Mouse (Mus musculus) midbrain, embryonic 13.5 days (tissue): Measurements from ENCODE around the gene Pfn3. TPM values are rescaled to one million over a fixed set of nuclear protein-coding genes. Genes with fewer than 3 reads are reported as not detected.

Source experiments
- ATAC-seq: fragments of 200-750 bp; cut with Nextera tagmentation; 2 replicates; pipeline ENCODE4 v1.8.0; 2017; ENCODE audit warnings: mild to moderate bottlenecking, moderate TSS enrichment, moderate library complexity
- H3K27ac ChIP-seq: fragments of 300-500 bp; sonication (generic); 2 replicates; pipeline ENCODE4 v1.5.1; 2015; ENCODE audit warnings: inconsistent platforms, mild to moderate bottlenecking, moderate library complexity
- H3K27me3 ChIP-seq: fragments of 300-500 bp; sonication (generic); 2 replicates; pipeline ENCODE4 v1.6.1; 2015; ENCODE audit warnings: mild to moderate bottlenecking, inconsistent platforms
- H3K36me3 ChIP-seq: fragments of 300-500 bp; sonication (generic); 2 replicates; pipeline ENCODE4 v1.6.1; 2015; ENCODE audit warnings: mild to moderate bottlenecking, inconsistent platforms
- H3K4me1 ChIP-seq: fragments of 300-500 bp; sonication (generic); replicated peaks from 2 replicates; pipeline ENCODE4 v1.6.1; 2015; ENCODE audit warnings: inconsistent platforms
- H3K4me2 ChIP-seq: fragments of 300-500 bp; sonication (generic); replicated peaks from 2 replicates; pipeline ENCODE4 v1.6.1; 2015; ENCODE audit warnings: moderate library complexity, mild to moderate bottlenecking, inconsistent platforms
- H3K4me3 ChIP-seq: fragments of 300-500 bp; sonication (generic); replicated peaks from 2 replicates; pipeline ENCODE4 v1.5.1; 2015; ENCODE audit warnings: mild to moderate bottlenecking, inconsistent platforms
- H3K9ac ChIP-seq: fragments of 300-500 bp; sonication (generic); replicated peaks from 2 replicates; pipeline ENCODE4 v1.6.1; 2015; ENCODE audit warnings: mild to moderate bottlenecking, inconsistent platforms
- H3K9me3 ChIP-seq: fragments of 300-500 bp; sonication (generic); 2 replicates; pipeline ENCODE4 v1.6.1; 2016; ENCODE audit warnings: mild to moderate bottlenecking, inconsistent platforms
- WGBS: fragments of 180-500 bp; shearing (Covaris S2); methylation state at CpG from one replicate; pipeline ENCODE4 v1.1.7; 2015; 5-methylcytosine and 5-hydroxymethylcytosine counted together
- polyA plus RNA-seq: library from polyadenylated mRNA; unstranded; fragments of >200 nt; fragmentation: Nextera tagmentation; extraction: Ambion mirVana; gene quantifications from 2 replicates; pipeline ENCODE4 v1.2.1, GENCODE M21; 2015

Gene Pfn3
- polyA plus RNA-seq: not detected in 2 replicates

DNA sequence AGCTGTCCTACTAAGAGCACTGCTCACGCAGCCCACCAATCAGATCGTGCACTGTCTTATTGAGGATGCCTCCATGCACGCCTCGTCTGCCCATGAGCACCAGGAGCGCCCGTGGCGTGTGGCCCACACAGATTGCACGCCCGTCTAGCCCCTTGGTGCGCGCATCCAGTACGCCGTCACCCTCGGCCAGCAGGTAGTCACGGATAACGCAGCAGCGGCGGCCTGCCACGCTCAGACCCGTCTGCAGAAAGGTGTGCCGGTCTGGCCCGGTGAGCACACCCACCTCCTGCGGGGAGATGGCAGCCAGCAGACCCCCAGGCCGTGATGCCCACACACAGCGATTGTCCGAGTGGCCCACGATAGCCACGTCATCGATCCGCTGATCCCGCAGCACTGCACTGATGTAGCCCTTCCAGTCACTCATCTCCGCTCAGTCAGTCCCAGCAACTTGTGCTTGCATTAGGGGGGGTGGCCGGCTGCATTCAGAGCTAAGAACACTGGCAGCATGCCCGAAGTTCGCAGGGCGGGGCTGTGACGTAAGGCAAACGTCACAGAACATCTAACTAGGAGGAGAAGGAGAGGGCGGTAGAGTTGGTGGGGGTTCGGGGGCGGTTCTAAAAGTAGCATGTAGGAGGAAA is at the start of gene Pfn3:
Gene Pfn3 (minus strand): TSS at position 490 of the 638 bp plus-strand sequence.
- Histone ChIP-seq H3K4me1 (peaks cover 13% of the 10 kb centered on the region), H3K9ac (peak within 1 kb of the TSS; percentile 66), H3K4me2 (peak within 1 kb of the TSS; percentile 61), H3K36me3 (no peaks in the 10 kb centered on the region), H3K27me3 (peaks cover 49% of the 10 kb centered on the region), H3K27ac (no peak within 1 kb of the TSS), H3K9me3 (no peaks in the 10 kb centered on the region), H3K4me3 (peak within 1 kb of the TSS; percentile 41)
- WGBS: 7% methylated on average over 41 of the region's 41 CpGs
- ATAC-seq: peak; percentile 71

GRCm38 (mm10) chr13:55464027-55464884 is 49.2 kb upstream of the Pfn3 start, which contains the start of gene Prr7:
TSS of gene Prr7 (plus strand) at chr13:55464267.
- Histone ChIP-seq H3K27me3 (no peaks in the 10 kb centered on the region), H3K9ac (peak within 1 kb of the TSS; percentile 92), H3K9me3 (no peaks in the 10 kb centered on the region), H3K4me3 (peak within 1 kb of the TSS; percentile 60), H3K4me1 (peaks cover 58% of the 10 kb centered on the region), H3K4me2 (peak within 1 kb of the TSS; percentile 86), H3K27ac (peak within 1 kb of the TSS; percentile 99), H3K36me3 (peaks cover 27% of the 10 kb centered on the region)
- ATAC-seq: peak; percentile 86
- WGBS: under 1% methylated on average over 84 of the region's 84 CpGs

DNA sequence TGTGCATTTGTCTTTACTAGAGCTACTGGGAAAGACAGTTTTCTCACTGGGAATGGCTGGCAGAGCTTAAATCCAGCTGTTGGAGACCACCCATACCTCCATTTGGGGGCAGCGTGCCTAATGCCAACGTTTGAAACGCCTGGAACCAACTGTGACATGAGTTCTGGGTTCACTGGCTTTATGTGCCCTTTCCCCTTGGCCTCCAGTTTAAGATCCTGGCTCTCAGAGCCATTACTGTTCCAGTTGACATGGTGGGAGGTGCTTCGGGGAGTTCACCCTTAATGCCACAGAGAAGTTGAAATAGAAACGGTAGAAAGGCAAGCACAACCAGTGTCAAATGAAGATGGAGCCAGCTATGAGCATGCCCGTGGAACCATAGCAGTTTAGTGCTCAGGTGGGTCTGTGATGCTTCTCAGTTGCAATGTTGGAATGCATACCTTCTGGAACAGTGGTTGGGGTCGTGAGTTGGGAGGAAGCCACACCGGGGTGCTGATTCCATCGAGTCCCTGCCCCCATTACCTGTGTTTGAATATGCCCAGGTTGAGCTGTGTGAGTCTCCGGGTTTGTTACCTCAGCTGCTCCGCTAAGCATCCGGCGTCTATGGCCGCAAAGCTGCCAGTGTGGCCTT is 48.5 kb upstream of the Pfn3 start:
- H3K9me3 ChIP-seq: no peaks in the 10 kb centered on the region
- H3K36me3 ChIP-seq: peaks cover 34% of the 10 kb centered on the region
- H3K4me3 ChIP-seq: peak overlapping the region; percentile 60
- peak overlapping the region; percentile 99 for H3K27ac ChIP-seq
- H3K27me3 ChIP-seq: no peaks in the 10 kb centered on the region
- ATAC-seq: no peak; the same call in 1 of the 2 replicates
- peak overlapping the region; percentile 92 for H3K9ac ChIP-seq
- peaks cover 51% of the 10 kb centered on the region for H3K4me1 ChIP-seq
- peak overlapping the region; percentile 86 for H3K4me2 ChIP-seq
- WGBS: 7% methylated on average over 14 of the region's 14 CpGs

- H3K9me3 ChIP-seq: no peaks in the 10 kb centered on the region
- no peak overlapping the region for H3K4me3 ChIP-seq
- H3K27me3 ChIP-seq: no peaks in the 10 kb centered on the region
- H3K4me2 ChIP-seq: peak overlapping the region; percentile 86; the same call in 1 of the 2 replicates
- peaks cover 40% of the 10 kb centered on the region for H3K36me3 ChIP-seq
- no peak for ATAC-seq
- peaks cover 45% of the 10 kb centered on the region for H3K4me1 ChIP-seq
- 52% methylated on average over 2 of the region's 2 CpGs for WGBS
- no peak overlapping the region for H3K9ac ChIP-seq
- peak overlapping the region; percentile 99 for H3K27ac ChIP-seq
Measured at GRCm38 (mm10) chr13:55462965-55463364, 47.9 kb upstream of the Pfn3 start.

DNA sequence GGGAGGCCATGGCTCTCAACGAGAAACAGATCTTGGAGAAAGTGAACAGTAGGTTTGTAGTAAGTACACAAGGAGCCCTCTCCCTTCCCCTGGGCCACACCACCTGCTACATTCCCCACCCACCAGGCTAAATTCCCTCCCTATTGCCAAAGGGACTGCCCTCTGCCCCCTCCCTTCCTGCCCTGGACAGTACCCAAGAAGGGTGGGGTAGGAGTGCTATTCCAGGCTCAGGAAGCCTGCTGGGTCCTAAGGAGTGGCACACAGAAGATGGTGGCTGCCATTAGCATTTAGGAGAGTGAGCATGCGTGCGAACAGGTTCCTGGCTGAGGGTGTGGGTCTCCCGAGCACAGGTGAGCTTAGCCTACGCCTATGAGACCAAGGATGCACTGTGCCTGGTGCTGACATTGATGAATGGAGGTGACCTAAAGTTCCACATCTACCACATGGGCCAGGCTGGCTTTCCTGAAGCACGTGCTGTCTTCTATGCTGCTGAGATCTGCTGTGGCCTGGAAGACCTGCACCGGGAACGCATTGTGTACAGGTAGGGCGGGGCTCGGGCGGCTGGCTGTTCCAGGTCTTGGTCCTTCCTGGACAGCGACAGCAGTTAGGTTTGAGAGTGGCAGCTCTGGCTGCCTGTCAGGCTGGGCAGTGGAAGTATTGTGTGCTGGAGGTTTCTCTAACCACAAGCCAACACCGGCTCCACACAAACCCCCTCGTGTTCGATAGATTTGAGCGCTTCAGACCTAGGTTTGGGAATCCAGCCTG is 36.9 kb upstream of the Pfn3 start:
- H3K4me3 ChIP-seq: no peak overlapping the region
- peaks cover 78% of the 10 kb centered on the region for H3K36me3 ChIP-seq
- peaks cover 14% of the 10 kb centered on the region for H3K4me1 ChIP-seq
- H3K4me2 ChIP-seq: no peak overlapping the region
- no peaks in the 10 kb centered on the region for H3K9me3 ChIP-seq
- ATAC-seq: no peak
- no peak overlapping the region for H3K9ac ChIP-seq
- WGBS: 97% methylated on average over 16 of the region's 16 CpGs
- no peak overlapping the region for H3K27ac ChIP-seq
- no peaks in the 10 kb centered on the region for H3K27me3 ChIP-seq

DNA sequence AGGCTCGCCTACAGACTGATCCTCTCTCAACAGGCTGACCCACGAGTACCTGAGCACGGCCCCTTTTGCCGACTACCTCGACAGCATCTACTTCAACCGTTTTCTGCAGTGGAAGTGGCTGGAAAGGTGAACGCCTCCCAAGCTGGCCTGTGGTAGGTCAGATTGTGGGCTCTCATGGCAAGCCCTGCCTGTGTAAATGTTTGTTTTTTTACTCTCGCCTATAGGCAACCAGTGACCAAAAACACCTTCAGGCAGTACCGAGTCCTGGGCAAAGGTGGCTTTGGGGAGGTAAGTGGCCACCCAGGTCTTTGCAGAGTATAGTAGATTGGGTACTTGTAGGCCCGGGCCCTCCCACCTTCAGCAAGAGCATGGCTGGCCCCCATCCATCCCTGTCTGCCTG is 36.3 kb upstream of the Pfn3 start:
- Histone ChIP-seq H3K27ac (no peak overlapping the region), H3K36me3 (peaks cover 71% of the 10 kb centered on the region), H3K4me1 (peaks cover 20% of the 10 kb centered on the region), H3K4me2 (no peak overlapping the region), H3K9me3 (no peaks in the 10 kb centered on the region), H3K9ac (no peak overlapping the region), H3K27me3 (no peaks in the 10 kb centered on the region), H3K4me3 (no peak overlapping the region)
- WGBS: 95% methylated on average over 10 of the region's 10 CpGs
- no peak for ATAC-seq

DNA sequence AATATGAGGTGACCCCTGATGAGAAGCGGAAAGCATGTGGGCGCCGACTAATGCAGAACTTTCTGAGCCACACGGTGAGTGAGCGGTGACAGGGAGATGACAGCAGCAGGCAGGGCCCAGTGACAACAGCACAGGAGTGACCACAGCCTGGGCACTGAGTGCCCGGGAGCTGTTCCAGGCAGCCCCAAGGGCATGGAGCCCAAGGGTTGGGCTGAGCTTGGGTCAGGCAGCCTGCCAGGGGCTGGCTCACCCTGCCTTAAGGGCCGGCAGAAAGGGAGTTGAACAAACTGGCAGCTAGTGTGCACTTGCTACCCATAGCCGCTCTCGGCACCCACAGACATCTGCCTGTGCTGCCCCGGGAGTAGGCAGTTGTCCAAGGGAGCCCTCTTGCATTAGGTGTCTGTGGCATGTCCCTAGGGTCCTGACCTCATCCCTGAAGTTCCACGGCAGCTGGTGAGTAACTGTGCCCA is 35.5 kb upstream of the Pfn3 start:
- peaks cover 64% of the 10 kb centered on the region for H3K36me3 ChIP-seq

GRCm38 (mm10) chr13:55449679-55450441 is 34.8 kb upstream of the Pfn3 start:
- Histone ChIP-seq H3K9ac (no peak overlapping the region), H3K9me3 (no peaks in the 10 kb centered on the region), H3K4me1 (peaks cover 27% of the 10 kb centered on the region), H3K4me3 (no peak overlapping the region), H3K27ac (no peak overlapping the region), H3K4me2 (no peak overlapping the region), H3K36me3 (peaks cover 57% of the 10 kb centered on the region), H3K27me3 (no peaks in the 10 kb centered on the region)
- 94% methylated on average over 17 of the region's 17 CpGs for WGBS
- ATAC-seq: no peak

More for the DNA sequence above, 35.5 kb upstream of the Pfn3 start:
- no peak overlapping the region for H3K9ac ChIP-seq
- no peaks in the 10 kb centered on the region for H3K27me3 ChIP-seq
- no peak overlapping the region for H3K4me3 ChIP-seq
- peaks cover 27% of the 10 kb centered on the region for H3K4me1 ChIP-seq
- WGBS: 93% methylated on average over 11 of the region's 11 CpGs
- ATAC-seq: no peak
- no peaks in the 10 kb centered on the region for H3K9me3 ChIP-seq
- no peak overlapping the region for H3K27ac ChIP-seq
- no peak overlapping the region for H3K4me2 ChIP-seq

GRCm38 (mm10) chr13:55449205-55449604 is 34.2 kb upstream of the Pfn3 start:
- Histone ChIP-seq H3K27me3 (no peaks in the 10 kb centered on the region), H3K4me1 (peaks cover 29% of the 10 kb centered on the region), H3K36me3 (peaks cover 50% of the 10 kb centered on the region), H3K9me3 (no peaks in the 10 kb centered on the region), H3K27ac (no peak overlapping the region), H3K9ac (no peak overlapping the region), H3K4me3 (no peak overlapping the region), H3K4me2 (no peak overlapping the region)
- ATAC-seq: no peak
- 96% methylated on average over 9 of the region's 9 CpGs for WGBS

- ATAC-seq: no peak
- Histone ChIP-seq H3K36me3 (peaks cover 40% of the 10 kb centered on the region), H3K9me3 (no peaks in the 10 kb centered on the region), H3K27me3 (no peaks in the 10 kb centered on the region), H3K4me2 (no peak overlapping the region), H3K9ac (no peak overlapping the region), H3K4me1 (peaks cover 37% of the 10 kb centered on the region), H3K4me3 (no peak overlapping the region), H3K27ac (no peak overlapping the region)
- 94% methylated on average over 5 of the region's 5 CpGs for WGBS
Measured at GRCm38 (mm10) chr13:55448131-55448530, 33.1 kb upstream of the Pfn3 start.

DNA sequence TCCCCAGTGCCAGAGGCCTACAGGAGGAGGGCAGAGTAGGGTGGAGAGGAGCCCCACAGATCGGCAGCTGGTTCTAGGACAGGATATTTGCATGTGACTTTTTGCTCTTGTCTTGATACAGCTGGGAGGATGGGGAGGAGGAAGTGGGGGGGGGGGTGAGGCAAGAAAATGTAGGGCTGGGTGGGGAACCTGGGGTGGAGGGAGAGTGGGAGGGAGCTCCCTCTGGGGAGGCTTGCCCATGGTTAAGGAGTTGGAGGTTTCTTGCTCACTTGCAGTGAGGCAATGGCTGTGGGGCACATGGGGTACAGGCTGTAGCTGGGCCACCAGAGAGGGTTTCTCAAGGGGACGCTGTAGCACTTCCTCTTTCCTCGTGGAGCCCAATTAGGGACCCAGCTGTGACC is 32.5 kb upstream of the Pfn3 start:
- no peak overlapping the region for H3K4me2 ChIP-seq
- ATAC-seq: no peak
- 65% methylated on average over 3 of the region's 3 CpGs for WGBS
- H3K9ac ChIP-seq: peak overlapping the region; percentile 96; the same call in 1 of the 2 replicates
- no peak overlapping the region for H3K27ac ChIP-seq
- H3K9me3 ChIP-seq: no peaks in the 10 kb centered on the region
- no peaks in the 10 kb centered on the region for H3K27me3 ChIP-seq
- H3K4me3 ChIP-seq: no peak overlapping the region
- peaks cover 37% of the 10 kb centered on the region for H3K4me1 ChIP-seq
- peaks cover 34% of the 10 kb centered on the region for H3K36me3 ChIP-seq
